Mouse (Mus musculus): ENCODE measurements around the gene Sec1. TPM values are rescaled to one million over a fixed set of nuclear protein-coding genes. Genes with fewer than 3 reads are reported as not detected.

The Sec1 gene
- polyA plus RNA-seq, 1 experiment: not detected

DNA sequence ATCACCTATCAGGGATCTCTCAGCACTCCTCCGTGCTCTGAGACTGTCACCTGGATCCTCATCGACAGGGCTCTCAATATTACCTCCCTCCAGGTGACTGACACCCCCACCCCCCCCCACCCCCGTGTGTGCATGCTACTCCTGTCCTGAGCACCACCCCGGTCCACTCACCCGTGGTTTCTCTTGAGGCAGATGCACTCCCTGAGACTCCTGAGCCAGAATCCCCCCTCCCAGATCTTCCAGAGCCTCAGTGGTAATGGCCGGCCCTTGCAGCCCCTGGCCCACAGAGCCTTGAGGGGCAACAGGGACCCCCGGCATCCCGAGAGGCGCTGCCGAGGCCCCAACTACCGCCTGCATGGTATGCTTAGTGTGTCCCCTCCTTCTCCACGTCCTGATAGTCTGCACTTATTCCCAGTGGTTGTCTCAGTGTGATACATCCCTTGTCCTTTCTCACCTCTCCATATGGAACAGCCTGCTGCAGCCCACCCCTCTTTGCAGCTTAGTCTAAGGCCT, 9.4 kb upstream of the Sec1 start:
- H3K27ac ChIP-seq (replicated peaks; ENCODE audit: low read depth, low read length): peak overlapping the region; percentile 84
- peak overlapping the region; percentile 57; the same call in 1 of the 2 replicates for H3K4me3 ChIP-seq (ENCODE audit: insufficient read depth, low read depth, low read length)
- 0 out of 2 replicates have a peak, but pooled peaks cover 8% of the 10 kb centered on the region for H3K4me1 ChIP-seq (ENCODE audit: control insufficient read depth, insufficient read depth, insufficient read length, low read length)

- Histone ChIP-seq H3K27ac (replicated peaks; ENCODE audit: low read depth, low read length) (no peak overlapping the region), H3K4me3 (ENCODE audit: insufficient read depth, low read depth, low read length) (no peak overlapping the region), H3K4me1 (ENCODE audit: control insufficient read depth, insufficient read depth, insufficient read length, low read length) (0 out of 2 replicates have a peak, but pooled peaks cover 2% of the 10 kb centered on the region)
Measured at GRCm38 (mm10) chr7:45702809-45703520, 8.8 kb upstream of the Sec1 start.

DNA sequence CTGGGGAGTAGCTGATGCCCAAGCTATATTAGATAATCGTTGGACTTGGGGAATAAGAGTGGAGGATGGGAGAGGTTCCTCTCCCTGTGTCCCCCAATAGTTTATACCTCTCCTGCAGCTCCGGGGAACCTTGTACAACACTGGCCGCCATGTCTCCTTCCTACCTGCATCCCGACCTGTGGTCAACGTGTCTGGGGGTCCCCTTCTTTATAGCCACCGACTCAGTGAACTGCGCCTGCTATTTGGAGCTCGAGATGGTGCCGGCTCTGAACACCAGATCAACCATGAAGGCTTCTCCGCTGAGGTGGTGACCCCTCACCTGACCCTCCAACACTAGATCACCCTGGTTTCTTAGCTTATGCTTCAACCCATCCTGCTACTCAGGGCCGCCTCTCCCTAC, 8.1 kb upstream of the Sec1 start:
- Histone ChIP-seq H3K4me1 (ENCODE audit: control insufficient read depth, insufficient read depth, insufficient read length, low read length) (0 out of 2 replicates have a peak, but pooled peaks cover 2% of the 10 kb centered on the region), H3K4me3 (ENCODE audit: insufficient read depth, low read depth, low read length) (no peak overlapping the region), H3K27ac (replicated peaks; ENCODE audit: low read depth, low read length) (no peak overlapping the region)

DNA sequence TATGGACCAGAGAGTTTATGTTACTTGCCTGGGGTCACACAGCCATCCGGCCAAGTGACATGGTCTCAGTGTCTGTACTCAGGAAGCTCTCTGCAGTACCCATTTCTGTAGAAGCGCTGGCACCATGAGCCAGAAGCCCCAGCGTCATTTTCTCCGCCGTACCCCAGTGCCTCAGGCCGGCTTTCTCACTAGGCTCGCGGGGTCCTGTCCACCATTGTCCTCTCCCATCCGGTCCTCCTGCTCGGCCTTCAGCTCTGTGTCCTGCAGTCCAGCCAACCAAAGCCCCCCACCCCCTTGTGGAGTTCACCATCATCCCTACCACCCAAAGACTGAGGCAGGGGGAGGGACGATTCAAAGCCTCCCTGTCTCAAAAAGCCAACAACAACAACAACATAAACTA, 7.4 kb upstream of the Sec1 start:
- Histone ChIP-seq H3K4me1 (ENCODE audit: control insufficient read depth, insufficient read depth, insufficient read length, low read length) (0 out of 2 replicates have a peak, but pooled peaks cover 2% of the 10 kb centered on the region), H3K27ac (replicated peaks; ENCODE audit: low read depth, low read length) (no peak overlapping the region), H3K4me3 (ENCODE audit: insufficient read depth, low read depth, low read length) (peak overlapping the region; percentile 44; the same call in 1 of the 2 replicates)

GRCm38 (mm10) chr7:45701072-45701471, 6.9 kb upstream of the Sec1 start:
- H3K4me3 ChIP-seq (ENCODE audit: insufficient read depth, low read depth, low read length): peak overlapping the region; percentile 44
- H3K4me1 ChIP-seq (ENCODE audit: control insufficient read depth, insufficient read depth, insufficient read length, low read length): 0 out of 2 replicates have a peak, but pooled peaks cover 2% of the 10 kb centered on the region
- H3K27ac ChIP-seq (replicated peaks; ENCODE audit: low read depth, low read length): peak overlapping the region; percentile 24; the same call in 1 of the 2 replicates

- H3K4me1 ChIP-seq (ENCODE audit: control insufficient read depth, insufficient read depth, insufficient read length, low read length): 0 out of 2 replicates have a peak, but pooled peaks cover 2% of the 10 kb centered on the region
- peak overlapping the region; percentile 44 for H3K4me3 ChIP-seq (ENCODE audit: insufficient read depth, low read depth, low read length)
- no peak overlapping the region for H3K27ac ChIP-seq (replicated peaks; ENCODE audit: low read depth, low read length)
Measured at GRCm38 (mm10) chr7:45700301-45701015, 6.3 kb upstream of the Sec1 start.

GRCm38 (mm10) chr7:45699523-45700141, 5.4 kb upstream of the Sec1 start, which contains the start of gene Car11:
Gene Car11 (plus strand): TSS chr7:45699843.
- Histone ChIP-seq H3K27ac (replicated peaks; ENCODE audit: low read depth, low read length) (no peak within 1 kb of the TSS), H3K4me1 (ENCODE audit: control insufficient read depth, insufficient read depth, insufficient read length, low read length) (0 out of 2 replicates have a peak, but pooled peaks cover 2% of the 10 kb centered on the region)

GRCm38 (mm10) chr7:45697894-45698293, 3.7 kb upstream of the Sec1 start:
- Histone ChIP-seq H3K27ac (replicated peaks; ENCODE audit: low read depth, low read length) (no peak overlapping the region), H3K4me3 (ENCODE audit: insufficient read depth, low read depth, low read length) (no peak overlapping the region), H3K4me1 (ENCODE audit: control insufficient read depth, insufficient read depth, insufficient read length, low read length) (no peaks in the 10 kb centered on the region)

More at GRCm38 (mm10) chr7:45699523-45700141, 5.4 kb upstream of the Sec1 start, which contains the start of gene Car11:
- peak within 1 kb of the TSS; percentile 44 for H3K4me3 ChIP-seq (ENCODE audit: insufficient read depth, low read depth, low read length)

DNA sequence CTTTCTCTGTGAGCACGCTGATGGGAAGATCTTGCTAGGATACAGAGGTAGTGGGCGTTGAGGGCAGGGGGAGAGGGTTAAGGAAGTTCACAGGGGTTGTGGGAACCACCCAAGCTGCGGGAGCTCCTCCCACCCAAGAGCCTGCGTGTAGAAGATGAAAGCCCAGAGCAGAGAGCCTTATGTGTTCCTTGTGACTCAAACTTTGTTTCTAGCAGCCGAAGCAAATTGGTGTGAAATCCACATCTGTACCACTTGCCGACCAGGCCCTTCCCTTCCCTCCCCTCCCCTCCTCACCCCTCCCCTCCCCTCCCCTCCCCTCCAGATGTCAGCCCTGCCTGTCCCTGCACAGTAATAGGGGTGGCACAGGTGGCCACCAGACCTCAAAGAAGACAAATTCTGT, 896 bp upstream of the Sec1 start:
- Histone ChIP-seq H3K4me1 (ENCODE audit: control insufficient read depth, insufficient read depth, insufficient read length, low read length) (no peaks in the 10 kb centered on the region), H3K27ac (replicated peaks; ENCODE audit: low read depth, low read length) (no peak overlapping the region), H3K4me3 (ENCODE audit: insufficient read depth, low read depth, low read length) (no peak overlapping the region)

DNA sequence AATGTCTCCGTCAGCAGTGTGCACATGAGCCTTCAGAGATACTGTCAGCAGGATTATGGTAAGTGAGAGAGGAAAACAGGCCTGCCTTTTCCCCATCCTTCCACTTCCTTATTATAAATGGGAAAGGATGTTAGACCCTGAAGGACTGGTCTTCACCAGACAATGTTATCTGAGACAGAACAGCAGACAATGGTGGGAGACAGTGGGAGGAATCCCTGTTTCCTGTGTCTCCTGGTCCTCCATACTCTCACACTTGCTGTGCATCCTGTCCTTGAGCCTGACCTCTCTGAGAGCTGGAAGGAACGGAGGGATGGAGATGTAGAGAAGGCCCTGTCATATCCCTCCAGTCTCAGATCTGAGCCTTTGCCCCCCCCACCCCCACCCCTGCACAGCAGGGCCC, 1.8 kb downstream of the Sec1 start:
- no peak overlapping the region for H3K27ac ChIP-seq (replicated peaks; ENCODE audit: low read depth, low read length)
- H3K4me1 ChIP-seq (ENCODE audit: control insufficient read depth, insufficient read depth, insufficient read length, low read length): no peaks in the 10 kb centered on the region
- H3K4me3 ChIP-seq (ENCODE audit: insufficient read depth, low read depth, low read length): no peak overlapping the region

GRCm38 (mm10) chr7:45689800-45690199, 4.4 kb downstream of the Sec1 start:
- Histone ChIP-seq H3K4me3 (ENCODE audit: insufficient read depth, low read depth, low read length) (no peak overlapping the region), H3K27ac (replicated peaks; ENCODE audit: low read depth, low read length) (no peak overlapping the region), H3K4me1 (ENCODE audit: control insufficient read depth, insufficient read depth, insufficient read length, low read length) (no peaks in the 10 kb centered on the region)

DNA sequence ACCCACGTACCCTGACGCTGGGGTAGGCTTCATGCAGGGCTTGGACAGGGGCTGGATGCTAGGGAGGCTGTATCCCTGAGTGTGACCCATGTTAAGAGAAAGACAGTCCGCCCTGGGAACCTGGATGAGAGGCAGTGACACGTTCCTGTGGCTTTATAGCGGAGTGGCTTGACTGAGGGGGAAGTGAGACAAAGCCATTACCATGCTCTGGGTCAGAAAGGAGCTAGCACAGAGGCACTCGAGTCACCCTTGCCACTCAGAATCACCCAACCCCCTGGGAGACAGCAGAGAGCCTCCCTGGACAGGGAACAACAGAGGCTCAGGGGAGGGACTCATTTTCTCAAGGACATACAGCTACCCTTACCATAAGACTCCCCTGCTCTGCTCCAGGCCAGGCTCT, 5.1 kb downstream of the Sec1 start:
- Histone ChIP-seq H3K4me3 (ENCODE audit: insufficient read depth, low read depth, low read length) (no peak overlapping the region), H3K27ac (replicated peaks; ENCODE audit: low read depth, low read length) (no peak overlapping the region), H3K4me1 (ENCODE audit: control insufficient read depth, insufficient read depth, insufficient read length, low read length) (no peaks in the 10 kb centered on the region)

DNA sequence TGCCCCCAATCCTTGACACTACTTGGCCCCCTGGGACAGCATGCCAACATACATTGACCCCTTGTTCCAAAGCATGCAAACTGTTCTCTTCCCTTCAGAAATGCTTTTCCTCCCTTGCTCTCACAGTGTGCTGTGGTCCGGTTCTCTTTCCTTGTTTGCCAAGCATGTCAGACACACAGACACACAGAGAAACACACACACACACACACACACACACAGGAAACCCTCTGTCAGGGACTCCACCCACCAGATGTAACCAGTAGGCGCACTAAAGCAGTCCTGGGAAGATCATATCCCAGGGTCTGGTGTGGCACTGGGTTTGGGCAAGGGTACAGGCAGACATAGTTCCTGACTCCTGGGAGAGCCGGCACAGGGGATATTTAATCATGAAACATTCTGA, 7.4 kb downstream of the Sec1 start:
- no peak overlapping the region for H3K27ac ChIP-seq (replicated peaks; ENCODE audit: low read depth, low read length)
- peaks cover 5% of the 10 kb centered on the region; the same call in 1 of the 2 replicates for H3K4me1 ChIP-seq (ENCODE audit: control insufficient read depth, insufficient read depth, insufficient read length, low read length)

DNA sequence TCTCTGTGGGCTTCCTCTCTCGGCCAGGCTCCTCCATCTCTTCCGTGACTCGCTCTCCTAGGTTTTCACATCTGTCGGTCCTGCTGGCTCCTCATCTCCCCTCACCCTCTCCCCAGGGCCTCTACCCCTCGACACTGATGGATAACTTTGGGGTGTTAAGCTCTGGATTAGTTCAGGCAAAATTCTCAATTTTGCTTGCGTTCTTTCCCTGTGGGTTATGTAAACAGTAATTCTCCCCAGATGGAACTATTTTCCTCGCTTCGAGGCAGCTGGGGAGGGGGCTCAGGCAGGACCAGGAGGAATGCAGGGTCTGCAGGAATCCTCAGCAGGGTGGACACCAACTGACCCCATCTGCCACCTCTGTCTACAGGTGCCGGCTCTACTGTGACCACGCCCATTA, 8.4 kb downstream of the Sec1 start:
- H3K4me1 ChIP-seq (ENCODE audit: control insufficient read depth, insufficient read depth, insufficient read length, low read length): peaks cover 12% of the 10 kb centered on the region
- H3K27ac ChIP-seq (replicated peaks; ENCODE audit: low read depth, low read length): no peak overlapping the region
- no peak overlapping the region for H3K4me3 ChIP-seq (ENCODE audit: insufficient read depth, low read depth, low read length)

More for the DNA sequence above, 7.4 kb downstream of the Sec1 start:
- H3K4me3 ChIP-seq (ENCODE audit: insufficient read depth, low read depth, low read length): no peak overlapping the region
